Mouse (Mus musculus) induced T-regulatory cell, adult 2 months (primary cell): Measurements from ENCODE around the gene Olfr657.

Experiments
- DNase-seq: peaks from one replicate; pipeline ENCODE4 v3.0.0-alpha.2; 2012; ENCODE audit warnings: low read depth

Gene Olfr657

GRCm38 (mm10) chr7:104624494-104624893 lies at the start of gene Olfr657:
Gene Olfr657 (plus strand): TSS chr7:104624794.
- DNase-seq, result no peak

- no peak for DNase-seq
Observed at GRCm38 (mm10) chr7:104577014-104577413, 47.6 kb upstream of the Olfr657 start, which contains the start of gene Olfr653. Gene Olfr653 (plus strand): TSS chr7:104577314.

GRCm38 (mm10) chr7:104580846-104581245 lies 43.7 kb upstream of the Olfr657 start:
- no peak for DNase-seq

DNA sequence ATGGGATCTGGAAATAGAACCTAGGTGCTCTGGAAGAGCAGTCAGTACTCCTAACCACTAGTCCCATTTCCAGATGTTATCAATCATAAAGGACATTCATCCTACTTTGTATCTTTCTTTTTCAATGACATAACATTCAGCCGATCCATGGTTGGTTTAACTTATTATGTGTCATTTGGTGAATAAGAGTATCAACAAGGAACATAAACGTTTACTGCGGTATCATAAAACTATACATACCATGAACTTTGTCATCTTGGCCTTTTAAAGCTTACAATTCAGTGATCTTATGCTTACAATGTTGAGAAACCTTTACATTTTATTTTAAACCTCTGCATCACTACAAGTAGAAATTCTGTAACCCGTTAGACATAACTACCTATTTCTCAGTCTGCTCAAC lies 43.2 kb upstream of the Olfr657 start:
- no peak for DNase-seq

DNA sequence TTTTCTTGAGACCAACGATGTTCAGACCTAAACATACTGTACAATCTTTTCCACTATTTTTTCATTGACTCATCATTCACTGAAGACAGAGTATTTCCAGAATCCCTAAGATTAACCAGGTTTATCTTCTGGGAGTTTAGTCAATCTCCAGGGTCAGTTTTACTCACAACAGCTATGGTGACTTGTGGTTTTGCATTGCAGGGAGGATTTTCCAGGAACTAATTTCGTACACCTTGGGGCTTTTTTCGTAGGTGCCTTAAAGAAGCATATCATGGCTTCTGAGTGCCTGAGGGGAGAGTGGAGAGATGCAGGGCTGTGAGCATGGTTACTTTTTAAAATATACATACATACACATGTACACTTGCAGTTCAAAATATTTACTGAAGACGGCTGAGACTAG lies 37.9 kb upstream of the Olfr657 start, which contains the start of gene Olfr654:
Gene Olfr654 (plus strand): TSS at position 301 of the 400 bp plus-strand sequence.
- no peak for DNase-seq

GRCm38 (mm10) chr7:104588274-104588673 lies 36.3 kb upstream of the Olfr657 start:
- no peak for DNase-seq

GRCm38 (mm10) chr7:104601679-104602078 lies 22.9 kb upstream of the Olfr657 start, which contains the start of gene Olfr655:
Gene Olfr655 (minus strand): TSS chr7:104601779.
- DNase-seq, result no peak

- DNase-seq, result peak; percentile 80
Observed at GRCm38 (mm10) chr7:104603173-104603572, 21.4 kb upstream of the Olfr657 start.

DNA sequence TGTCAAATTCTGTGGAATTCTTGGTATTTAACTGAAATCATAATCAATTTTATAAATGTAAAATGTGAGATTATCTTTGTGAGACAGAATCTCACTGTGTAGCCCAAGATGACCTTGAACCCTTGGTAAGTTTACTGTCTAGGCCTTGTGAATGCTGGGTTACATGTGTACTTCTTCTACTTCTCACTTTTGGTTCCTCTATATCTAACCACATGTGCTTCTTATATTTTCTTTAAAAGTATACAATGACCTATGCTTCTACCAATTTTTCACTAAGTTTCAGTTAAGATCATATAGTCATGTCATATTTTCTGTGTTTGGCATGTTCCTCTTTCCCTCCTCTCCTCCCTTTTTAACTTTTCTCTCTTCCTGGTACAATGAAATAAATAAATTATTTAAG lies 19.9 kb upstream of the Olfr657 start:
- no peak for DNase-seq

GRCm38 (mm10) chr7:104613655-104614054 lies 10.9 kb upstream of the Olfr657 start, which contains the start of gene Olfr656:
Gene Olfr656 (plus strand): TSS chr7:104613955.
- DNase-seq, result no peak

DNA sequence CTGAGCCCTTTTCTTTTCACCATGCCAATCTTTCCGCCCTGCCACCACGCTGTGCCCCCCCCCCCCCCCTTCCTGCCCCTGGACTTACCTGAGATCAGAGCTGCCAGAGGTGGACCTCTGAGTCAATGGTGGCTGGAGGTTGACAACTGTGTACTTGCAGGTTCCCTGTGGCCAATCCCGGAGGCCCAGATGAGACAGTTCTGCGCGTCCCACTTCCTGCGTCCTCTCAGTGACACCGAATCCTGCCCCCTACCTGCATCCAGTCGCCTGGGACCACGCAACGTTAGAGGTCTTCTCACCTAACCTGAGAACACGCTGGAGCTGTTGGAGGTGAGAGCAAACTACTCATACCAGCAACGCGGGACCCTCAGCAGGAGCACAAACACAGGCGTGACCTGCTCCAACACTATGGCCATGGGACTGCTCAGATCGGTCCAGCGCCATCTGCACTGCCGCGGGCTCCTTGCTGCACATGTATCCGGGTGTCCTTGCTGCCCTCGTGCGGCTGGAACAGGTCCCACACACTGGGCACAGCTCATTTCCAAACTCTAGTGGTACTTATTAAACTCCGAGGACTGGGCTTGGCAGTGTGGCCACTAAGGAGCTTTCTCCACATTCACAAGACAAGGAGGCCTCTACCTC lies 22.4 kb downstream of the Olfr657 start, which contains the start of gene Olfr658:
Gene Olfr658 (minus strand): TSS at position 465 of the 642 bp plus-strand sequence.
- DNase-seq, result peak; percentile 44

DNA sequence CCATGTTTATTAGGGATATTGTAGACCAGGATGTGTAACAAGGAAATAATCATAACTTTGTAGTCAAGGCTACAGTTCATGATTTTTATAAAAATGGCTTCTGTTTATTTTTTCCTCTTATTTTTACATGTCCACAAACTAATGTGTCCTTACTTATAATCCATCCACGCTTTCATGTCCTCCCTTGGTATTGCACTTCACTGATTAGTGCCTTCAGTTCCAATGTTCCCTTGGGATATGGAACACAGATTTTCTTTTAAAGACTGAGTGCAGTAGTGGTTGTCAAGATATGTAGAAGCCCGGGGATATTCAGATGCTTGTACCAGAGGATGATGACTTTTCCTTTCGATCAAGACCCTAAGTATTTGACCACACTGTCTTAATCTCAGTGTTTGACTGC lies 41.9 kb downstream of the Olfr657 start, which contains the start of gene Olfr659:
Gene Olfr659 (plus strand): TSS at position 301 of the 400 bp plus-strand sequence.
- no peak for DNase-seq

DNA sequence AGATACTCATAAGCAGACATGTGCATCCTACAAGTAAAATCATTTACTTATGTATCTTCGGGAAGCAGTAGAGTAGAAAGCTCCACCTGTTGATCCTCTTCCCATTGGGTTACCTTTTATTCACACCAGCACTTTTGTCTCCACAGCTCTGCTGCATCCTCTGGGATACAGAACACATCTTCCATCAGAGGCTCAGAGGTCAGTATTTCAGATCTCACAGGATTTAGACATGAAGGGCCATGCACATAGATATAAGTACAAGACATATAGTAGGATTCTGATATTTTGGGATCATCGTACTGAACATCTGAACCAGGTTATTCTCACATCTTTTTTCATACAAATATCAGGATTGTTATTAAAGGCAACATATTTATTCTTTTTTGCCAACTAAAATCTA lies 61.6 kb downstream of the Olfr657 start, which contains the start of gene Olfr661:
Gene Olfr661 (plus strand): TSS at position 301 of the 400 bp plus-strand sequence.
- no peak for DNase-seq
